Mouse (Mus musculus) cerebellum, adult 8-10 months (tissue): ENCODE measurements around the gene Tlr9.
A peak's percentile ranks its signal among the peaks of the same experiment; 100 is the strongest.

Source experiments
- DNase-seq: peaks from one replicate; pipeline ENCODE4 v3.0.0; 2022

The Tlr9 gene

DNA sequence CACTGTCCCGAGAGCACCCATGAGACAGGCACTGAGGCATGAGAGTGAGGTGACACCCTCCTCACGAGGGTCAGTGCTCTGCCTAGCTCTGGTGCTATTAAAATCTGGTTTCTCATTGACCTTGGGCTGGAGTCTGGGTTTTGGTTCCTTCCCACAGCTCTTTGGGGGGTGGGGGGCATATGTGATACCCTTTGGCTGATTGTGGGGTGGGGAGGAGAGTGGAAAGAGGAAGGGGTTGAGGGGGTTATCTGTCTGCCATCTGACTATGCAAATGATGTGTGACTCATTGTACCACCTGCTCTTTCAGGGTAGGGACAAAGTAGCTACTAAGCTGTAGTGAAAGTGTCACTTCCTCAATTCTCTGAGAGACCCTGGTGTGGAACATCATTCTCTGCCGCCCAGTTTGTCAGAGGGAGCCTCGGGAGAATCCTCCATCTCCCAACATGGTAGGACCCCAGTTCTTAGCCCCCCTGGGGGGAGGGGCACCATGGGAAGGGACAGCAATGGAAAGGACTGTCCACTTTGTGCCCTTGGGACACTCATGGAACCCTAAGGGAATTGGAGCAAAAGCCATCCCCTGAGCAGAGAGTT is at the start of gene Tlr9:
Gene Tlr9, plus strand, starts transcription at position 338 of the 591 bp plus-strand sequence.
- DNase-seq = no peak

DNA sequence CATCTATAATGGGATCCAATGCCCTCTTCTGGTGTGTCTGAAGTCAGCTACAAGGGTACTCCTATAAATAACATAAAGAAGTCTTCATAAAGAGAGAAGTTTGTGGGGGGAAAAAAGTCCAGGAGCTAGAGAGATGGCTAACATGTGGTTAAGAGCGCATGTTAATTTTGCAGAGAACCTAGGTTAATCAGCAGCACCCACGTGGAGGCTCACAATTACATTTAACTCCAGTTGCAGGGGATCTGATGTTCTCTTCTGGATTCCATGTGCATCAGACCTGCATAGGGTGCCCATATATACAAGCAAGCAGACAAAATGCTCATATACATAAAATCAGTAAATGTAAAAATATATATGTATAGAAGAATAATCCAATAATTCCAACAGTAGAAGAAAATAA is 49.0 kb upstream of the Tlr9 start:
- no peak for DNase-seq

DNA sequence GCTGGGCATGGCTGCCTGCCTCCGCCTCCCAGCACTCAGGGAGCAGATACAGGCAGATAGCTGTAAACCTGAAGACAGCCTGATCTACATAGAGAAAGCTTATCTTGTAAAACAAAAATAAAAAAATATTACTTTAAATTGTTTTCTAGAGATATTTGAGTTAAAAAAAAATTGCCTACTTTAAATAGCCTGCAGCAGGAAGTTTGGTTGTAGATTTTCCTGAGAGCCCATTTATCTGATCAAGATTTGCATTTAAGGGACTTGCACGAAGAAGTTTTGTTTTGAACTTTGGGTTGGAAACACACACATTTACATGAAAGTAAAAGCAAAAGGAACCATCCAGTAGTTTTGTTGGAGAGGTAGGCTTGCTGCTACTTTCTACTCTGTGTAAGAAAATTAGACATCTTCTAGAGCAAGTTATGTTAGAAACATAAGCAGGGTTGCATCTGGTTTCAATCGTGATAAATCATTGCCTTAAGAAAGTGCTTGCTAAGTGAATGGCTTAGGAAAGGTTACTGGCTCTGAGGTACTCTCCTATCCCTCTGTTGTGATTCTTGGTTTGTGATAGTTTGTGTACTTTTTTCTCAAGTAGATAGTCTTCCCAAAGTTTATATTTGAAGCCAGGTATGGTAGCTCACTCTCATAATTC is 46.7 kb upstream of the Tlr9 start:
- no peak for DNase-seq

DNA sequence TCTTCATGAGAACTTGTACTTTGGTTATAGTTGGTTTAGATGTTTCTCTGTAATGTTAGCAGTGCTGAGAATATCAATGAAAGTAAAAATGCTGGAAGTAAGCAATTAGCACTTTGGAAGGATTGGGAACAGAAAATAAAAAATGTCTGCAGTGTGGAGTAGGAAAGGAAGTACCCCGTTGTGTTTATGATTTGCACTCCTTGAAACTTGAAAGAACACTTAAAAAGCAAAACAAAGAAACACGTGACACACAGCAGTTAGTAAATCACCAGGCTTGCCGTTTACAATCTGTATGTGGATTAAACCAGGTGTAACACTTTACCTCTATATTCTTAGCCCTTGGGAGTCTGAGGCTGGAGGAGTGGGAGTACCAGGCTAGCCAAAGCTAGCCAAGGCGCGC is 45.6 kb upstream of the Tlr9 start:
- no peak for DNase-seq

DNA sequence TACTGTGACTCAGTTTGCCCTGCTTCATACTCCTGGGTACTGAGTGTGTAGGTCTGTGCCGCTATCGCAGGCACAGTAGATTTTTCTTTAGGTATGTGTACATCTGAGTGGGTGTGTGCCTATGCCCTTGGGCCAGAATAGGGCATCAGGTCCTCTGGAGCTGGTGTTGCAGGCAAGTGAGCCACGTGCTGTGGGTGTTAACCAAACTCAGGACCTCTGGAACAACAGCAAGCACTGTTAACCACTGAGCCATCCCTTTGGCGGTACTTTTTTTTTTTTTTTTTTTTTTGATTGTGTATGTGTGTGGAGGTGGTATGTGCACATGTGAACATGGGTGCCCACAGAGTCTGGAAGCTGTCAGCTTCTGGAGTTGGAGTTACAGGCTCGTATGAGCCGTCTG is 44.6 kb upstream of the Tlr9 start:
- no peak for DNase-seq

DNA sequence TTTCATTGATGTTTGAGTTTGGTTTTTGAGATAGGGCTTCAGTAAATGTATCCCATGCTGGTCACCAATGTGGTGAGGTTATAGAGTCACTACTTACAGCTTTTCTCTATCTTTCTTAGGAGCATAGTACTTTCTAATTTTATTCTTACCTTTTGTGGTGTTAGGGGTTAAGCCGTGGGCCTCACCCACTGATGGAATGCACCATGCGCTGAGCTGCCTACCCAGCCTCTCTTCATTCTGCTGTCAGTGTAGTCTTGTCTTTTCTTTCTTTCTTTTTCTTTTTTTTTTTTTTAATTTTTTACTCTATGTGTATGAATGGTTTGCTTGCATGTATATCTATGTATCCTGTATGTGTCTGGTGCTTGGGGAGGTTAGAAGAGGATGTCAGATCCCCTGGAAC is 42.9 kb upstream of the Tlr9 start:
- DNase-seq = no peak

DNA sequence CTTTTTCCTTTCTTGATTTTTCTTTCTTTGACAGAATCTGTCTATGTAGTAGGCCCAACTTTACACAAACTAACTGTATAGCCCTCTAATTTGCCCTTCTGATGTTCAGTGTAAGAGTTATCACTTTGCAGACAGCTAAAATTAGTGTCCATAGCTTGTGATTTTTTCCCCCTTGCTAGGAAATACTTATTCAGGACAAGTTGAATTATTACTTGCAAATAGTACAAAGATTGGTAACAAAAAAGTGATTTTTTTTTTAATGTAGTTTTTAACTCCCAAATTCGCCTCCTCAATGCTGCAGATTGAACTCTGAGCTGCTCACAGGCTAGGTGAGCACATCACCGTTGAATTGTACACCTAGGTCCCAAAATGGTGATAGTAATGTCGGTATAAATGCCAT is 42.4 kb upstream of the Tlr9 start:
- no peak for DNase-seq

DNA sequence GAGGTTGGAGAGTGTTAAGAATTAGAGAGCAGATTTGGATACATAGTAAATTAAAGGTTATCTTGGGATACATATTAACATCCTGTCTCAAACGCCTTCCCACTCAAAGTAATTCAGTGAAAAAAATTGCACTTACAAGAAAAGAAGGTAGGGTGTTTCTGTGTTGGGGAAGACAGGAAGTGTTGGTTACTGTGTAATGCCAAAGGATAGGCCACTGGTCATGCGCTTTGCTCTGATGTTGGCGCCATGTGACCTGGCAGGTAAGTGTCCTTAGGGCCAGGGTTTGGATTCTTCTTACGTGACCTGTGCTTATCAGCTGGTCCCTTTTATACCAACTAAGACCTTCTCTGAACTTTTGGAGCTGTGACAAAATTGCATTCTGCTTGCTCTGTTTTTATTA is 40.3 kb upstream of the Tlr9 start:
- no peak for DNase-seq

DNA sequence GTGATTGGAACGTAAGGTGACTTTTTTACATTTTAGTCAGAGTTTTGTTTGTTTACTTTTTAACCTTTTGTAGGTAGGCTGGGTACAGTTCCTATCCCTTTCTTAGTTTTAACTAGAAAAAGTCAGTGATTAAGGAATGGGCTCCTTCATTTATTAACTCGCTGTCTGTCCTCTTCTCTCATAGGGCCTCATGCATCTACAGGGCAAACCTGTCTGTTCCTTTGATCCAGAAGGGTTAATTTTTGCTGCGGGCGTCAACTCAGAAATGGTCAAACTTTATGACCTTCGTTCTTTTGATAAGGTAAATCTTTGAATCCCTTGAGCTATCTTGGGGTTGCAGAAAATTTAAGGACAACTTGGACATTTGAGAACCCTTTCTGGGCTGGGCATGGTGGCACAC is 38.4 kb upstream of the Tlr9 start:
- DNase-seq = no peak

DNA sequence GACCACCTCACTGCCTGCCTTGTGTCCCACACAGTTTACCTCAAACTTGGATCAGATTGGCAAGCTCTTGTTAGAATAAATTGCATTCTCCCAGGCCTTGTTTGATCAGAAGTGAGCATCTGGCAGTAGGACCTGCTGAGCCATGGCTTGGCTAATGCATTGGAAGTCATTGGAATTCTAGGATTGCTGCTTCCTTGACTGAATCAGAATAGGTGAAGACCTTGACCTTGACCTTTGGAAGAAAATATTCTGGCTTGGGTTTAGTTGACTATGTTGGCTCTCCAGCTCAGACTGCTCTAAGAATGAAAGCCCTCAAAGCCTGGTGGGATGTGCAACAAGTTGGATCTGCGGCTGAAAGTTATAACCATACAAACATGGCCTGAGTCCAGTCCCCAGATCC is 31.0 kb upstream of the Tlr9 start:
- no peak for DNase-seq

DNA sequence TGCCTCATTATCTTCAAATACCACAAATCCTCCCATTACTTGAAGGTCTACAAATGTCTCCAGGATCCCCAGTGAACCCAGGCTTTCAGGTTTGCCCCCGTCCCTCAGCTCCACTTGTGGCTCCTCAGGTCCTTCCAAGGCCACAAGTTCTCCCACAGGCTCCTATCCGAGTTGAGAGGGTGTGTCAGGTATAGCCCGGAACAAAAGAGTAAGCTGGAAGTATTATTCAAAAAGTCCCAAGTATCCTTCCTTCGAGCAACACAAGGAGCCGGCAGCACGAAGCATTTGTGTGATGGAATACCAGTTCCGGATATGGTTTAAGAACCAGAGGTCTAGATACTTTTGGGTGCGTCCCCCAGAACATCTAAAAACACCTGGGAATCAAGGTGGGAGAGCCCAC is 30.4 kb upstream of the Tlr9 start:
- no peak for DNase-seq

DNA sequence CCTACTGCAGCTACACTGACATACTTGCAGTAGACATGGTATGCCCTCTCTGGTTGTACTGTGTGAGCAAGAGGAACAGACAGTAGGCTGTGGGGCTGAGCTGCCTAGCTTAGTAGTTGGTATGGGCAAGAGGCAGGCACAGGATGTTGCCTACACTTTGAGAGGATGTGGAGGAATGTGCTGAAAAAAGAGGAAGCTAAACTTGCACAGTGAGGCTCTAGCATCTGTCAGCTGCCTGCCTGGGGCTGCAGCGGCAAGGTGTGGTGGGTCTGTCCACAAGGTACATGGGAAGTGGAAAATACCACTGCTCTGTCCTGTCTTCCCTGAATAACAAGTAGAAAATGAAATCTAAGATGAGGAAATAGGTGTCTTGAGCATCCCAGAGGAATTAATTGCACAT is 29.4 kb upstream of the Tlr9 start:
- DNase-seq = no peak

DNA sequence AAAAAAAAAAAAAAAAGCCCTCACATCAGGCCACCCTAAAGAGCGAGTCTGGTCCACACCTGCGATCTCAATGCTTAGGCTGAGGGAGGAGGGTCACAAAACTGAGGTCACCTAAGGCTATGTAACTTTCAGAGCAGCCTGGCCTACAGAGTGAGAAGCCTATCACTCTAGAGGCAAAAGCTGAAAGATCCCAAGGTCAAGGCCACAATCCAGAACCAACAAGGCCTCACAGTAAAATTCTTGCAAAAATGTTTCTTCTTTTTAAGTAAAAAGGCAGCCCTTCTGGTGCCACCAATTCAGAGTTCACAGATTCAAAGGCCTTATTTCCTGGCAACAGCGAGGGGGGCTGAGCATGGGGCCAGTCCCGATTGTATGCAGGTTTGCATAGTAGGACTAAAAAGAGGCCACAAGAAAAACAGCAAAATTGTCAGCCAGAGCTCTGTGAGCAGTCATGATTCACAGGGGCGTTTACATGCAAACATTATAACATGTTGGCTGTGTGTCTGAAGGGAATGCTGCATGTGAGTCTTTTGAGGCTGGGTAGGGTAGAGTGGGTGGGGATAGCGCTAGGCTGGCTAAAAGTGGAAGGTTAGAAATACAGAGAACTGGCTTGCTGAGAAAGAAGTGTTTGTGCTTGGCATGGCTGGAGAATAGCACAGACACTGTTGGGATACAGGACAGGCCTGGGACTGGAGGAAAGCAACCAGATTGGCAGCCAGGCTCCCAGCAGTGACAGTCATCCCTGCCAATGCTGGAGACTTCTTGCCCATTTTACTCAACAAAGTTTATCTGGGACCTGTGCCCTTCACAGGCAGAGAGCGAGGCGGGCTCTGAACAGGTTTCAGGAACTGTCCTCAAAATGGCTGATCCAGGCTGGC is 28.2 kb upstream of the Tlr9 start:
- peak; percentile 52 for DNase-seq

DNA sequence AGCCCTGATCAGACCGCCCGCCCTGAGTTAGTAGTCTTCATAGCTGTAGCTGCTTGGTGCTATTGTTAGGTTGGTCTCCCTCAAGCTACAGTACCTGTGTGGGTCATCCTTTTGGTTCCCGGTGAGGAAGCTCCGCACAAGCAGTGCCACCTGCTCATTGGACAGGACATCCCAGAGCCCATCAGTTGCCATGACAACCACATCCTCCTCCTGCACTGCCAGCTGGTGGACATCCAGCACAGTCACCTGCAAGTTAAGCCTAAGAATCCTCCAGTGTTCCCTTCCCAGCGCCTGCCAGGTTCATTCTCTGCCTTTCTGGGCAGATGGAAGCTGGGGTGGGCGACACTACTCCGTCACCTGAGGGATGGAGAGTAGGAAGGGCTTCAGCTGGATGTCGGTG is 26.7 kb upstream of the Tlr9 start:
- peak; percentile 72 for DNase-seq

DNA sequence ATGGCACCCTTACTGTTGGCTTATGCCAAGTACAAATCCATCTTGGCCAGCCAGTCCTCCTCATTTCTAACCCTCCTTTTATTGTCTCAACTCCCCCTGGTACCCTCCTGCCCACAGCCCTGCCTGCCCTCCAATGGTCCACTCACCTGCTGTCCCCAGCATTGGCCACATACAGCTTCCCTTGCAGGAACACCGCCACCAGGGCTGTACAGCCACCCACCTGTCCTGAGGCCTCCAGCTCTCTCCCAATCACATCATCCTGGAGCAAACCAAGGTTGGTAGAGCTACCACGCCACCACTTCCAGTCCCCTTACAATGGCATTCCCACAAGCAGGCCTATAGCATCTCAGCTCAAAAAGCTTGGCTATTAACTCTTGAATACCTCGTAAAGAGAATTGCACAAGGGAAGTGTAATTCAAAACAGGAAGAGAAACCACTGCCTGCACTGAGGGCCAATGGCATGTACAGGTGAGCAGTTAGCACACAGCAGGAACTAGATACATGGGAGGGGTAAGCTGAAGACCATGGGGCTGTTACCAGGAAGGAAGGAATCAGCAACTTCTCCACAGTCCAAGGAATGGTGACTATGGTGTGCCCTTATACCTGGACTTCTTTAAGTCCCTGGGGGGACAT is 25.2 kb upstream of the Tlr9 start:
- DNase-seq = no peak

DNA sequence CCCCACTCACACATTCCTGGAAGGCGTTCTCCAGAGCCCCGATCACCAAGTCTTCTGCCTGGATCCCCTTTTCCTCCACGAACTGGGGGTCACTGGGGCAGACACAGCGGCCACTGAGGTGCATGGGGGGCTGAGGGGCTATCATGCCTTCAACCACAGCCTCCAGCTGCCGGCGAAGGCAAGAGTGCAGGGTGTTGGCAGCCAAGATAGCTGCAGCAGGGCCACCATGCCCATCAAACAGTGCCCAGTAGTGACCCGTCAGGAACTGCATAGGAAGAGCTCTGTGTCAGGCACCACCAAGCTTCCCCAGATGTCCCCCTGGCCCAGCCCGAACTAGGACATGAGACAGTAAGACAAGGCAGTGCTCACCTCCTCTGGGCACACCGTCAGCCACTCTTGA is 24.7 kb upstream of the Tlr9 start:
- no peak for DNase-seq

DNA sequence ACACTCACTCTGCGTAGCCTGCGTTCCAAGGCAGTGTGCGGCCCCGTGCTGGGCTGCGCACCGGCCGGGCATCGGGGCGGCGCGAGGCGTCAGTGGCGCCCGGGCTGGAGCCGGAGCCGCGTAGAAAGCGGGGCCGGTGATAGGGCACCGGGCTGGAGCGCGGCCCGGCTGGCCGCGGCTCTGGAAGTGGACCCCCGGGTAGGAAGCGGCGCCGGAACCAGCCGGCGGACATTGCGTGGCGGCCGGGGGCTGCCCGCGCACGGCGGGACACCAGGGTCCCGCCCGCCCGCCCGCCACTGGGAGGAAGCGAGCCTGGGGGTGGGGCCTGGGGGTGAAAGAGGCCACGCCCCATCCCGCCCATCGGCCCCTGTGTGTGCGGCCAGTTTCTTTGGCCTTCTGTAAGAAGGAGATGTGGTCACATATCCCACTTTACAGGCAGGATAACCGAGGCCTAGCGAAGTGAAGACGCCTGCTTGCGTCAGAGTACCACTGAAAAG is 23.4 kb upstream of the Tlr9 start:
- DNase-seq = peak; percentile 53

DNA sequence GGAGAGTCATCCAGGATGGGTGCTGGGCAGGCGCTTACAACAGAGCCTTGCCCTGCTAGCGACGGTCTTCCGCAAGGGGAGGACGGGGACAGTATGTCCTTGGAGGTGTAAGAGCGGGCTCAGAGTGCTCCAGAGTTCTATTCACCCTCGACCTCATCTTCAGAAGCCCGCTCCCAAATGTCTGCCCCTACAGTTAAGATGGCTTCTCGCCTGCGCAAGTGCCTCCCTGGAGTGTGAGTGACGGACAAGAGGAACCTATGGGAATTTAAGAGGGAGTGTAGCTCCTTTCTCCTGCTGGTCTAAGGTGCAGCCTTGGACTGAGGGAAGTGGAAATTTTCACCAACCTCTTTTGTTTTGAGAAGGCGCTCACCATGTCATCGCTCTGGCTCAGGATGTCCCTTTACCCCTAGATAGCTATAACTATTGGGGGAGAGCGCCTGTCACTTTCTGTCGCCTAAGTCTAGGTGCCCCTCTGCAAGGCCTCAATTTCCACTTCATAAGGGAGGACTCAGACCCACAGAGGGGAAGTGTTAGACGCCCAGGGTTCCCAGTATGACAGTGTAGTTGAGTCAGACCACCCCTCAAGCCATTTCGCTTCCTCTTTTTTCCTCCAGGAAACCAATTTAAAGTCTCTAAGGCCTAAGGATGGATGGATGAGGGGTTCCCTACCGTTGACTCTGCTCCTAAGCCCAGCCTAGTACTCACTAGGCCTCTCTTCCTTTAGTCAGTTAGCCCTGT is 22.7 kb upstream of the Tlr9 start, which contains the start of gene Ppm1m:
Gene Ppm1m, minus strand, starts transcription at position 212 of the 738 bp plus-strand sequence.
- no peak for DNase-seq

DNA sequence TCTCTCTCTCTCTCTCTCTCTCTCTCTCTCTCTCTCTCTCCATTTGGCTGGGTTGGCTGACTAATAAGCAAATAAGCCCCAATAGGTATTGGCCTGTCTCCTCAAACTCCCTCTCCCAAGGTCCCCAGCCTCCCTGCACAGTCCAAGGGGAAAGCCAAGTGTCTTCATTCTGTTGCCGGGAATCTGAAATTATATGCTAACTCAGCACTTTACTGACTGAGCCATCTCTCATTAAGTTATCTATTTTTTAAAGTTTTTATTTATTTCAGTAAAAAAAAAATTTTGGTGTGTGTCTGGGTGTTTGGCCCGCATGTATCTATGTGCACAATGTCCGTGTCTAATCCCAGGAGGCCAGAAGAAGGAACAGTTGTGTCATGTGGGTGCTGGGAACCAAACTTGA is 20.5 kb upstream of the Tlr9 start:
- no peak for DNase-seq

DNA sequence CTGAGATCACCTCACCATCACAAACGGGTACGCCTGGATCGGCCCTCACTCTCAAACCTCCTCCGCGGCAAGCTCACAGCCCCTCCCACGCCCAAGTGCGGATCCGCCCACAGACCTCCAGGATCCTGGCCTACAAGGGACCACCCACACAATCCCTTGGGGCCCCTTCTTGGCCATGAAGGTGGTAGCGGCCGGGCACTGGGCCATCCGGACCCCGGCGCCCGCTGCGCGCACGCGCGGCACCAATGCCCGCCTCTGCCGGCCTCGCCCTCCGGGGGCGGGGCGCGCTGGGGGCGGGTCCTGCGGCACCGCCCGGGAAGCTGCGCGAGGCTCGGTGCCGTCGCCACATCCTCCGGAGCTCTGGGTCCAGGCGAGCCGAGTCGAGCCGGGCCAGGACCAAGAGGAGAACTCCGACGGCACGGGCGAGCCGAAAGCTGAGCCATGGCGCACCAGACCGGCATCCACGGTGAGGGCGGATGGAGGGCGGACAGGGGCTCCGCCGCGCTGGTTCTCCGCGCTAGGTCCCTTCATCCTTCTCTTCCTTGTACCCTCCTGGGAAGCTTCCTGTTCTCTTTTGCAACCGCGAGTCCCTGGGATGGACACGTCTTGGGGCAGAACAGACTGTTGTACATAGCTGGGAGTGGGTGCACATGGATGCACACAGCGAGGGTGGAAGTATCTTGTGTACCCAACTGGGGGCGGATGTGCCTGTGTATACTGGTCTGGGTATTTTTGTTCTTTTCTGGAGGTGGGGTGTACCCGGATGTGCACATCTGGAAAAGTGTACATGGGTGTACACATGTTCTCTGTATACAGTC is 19.4 kb upstream of the Tlr9 start, which contains the start of gene Twf2:
Gene Twf2, plus strand, starts transcription at position 290 of the 818 bp plus-strand sequence.
- DNase-seq = peak; percentile 90

DNA sequence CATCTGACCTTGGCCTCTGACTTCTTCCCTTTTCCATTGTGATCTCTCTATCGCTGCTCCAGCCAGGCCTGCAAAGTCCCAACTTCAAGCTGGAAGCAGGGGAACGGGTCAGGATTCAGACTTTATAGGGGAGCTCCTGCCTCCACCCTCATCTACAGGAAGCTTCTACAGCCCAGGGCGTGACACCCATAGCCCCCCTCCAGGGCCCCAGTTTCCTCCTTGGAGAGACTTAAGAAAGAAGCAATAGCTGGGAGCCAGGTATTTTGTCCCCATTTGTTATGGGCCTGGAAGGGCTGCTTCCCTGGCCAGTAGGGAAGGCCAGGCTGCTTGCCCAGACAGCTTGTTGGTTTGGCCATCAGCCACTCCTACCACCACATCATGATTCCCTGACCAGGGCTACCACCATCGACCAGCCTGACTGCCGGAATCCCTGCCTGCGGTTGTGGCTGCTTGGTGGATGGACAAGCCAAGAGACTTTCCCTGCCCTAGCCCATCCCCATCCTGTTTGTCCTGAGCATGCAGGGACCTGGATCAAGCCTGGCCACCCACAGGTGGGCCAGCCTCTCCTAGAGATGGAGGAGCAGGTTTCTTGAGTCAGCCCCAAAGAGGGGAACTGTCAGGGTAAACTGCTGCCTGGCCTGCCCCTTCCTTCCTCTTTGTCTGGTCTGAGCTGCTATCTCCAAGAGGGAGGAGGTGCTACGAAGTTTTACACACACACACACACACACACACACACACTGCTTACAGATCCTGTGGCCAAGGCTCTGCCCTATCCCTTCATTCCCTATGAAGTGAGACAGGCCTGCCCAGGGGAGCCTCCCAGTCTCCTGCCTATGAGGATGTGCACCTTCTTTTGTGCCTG is 18.2 kb upstream of the Tlr9 start:
- peak; percentile 76 for DNase-seq
